Mouse (Mus musculus) monocyte, adult 59 days (primary cell): ENCODE data around the gene Wiz. TPM values are rescaled to one million over a fixed set of nuclear protein-coding genes. Genes with fewer than 3 reads are reported as not detected.

Experiments used
- total RNA-seq, 2 experiments: library from RNA; stranded (reverse); gene quantifications; one replicate each; pipeline ENCODE4 v1.2.4; 2023

Wiz gene
- total RNA-seq, result 10 to 100 TPM; 30.7 to 31.2 TPM

GRCm38 (mm10) chr17:32389101-32389659 lies at the start of gene Wiz:
Gene Wiz, minus strand, starts transcription at chr17:32389439.

DNA sequence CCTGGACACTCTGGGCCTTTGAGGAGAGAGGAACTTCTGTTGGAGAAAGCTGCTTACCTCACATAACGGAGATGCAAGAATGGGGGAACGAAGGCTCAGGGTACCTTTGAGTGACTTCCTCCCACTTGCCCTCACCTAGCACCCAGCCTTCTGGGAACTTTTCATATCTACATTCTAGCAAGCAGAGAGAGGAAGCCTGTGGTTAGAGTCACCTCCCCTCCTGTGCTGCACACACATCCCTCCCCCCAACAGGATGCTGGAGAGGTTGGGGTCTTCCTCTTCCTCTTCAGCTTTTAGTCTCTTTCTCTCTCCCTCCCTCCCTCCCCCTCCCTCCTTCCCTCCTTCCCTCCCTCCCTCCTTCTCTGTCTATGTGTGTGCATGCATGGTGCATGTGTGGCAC lies 34.8 kb upstream of the Wiz start, which contains the start of gene Pglyrp2:
TSS of gene Pglyrp2 (minus strand) at position 134 of the 400 bp plus-strand sequence.

DNA sequence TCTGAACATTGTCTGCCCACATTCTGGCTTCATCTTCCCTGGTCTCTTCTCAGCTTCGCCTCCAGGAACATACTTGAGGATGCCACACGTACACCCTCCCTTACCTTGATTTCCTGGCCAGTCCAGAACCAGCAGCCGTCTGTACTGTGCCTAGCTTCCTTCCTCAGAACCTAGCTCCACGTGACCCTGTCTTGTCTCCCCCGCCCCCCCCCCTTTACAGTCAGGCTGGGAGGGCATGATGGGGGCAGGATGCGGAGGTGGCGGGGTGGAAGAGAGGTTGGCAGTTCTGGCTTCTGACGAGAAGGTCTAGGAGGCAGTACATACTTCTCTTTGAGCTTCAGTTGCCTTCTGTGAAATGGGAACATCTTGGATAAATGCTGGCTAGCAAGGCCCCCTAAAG lies 14.2 kb upstream of the Wiz start, which contains the start of gene Rasal3:
TSS of gene Rasal3 (minus strand) at position 167 of the 400 bp plus-strand sequence.

DNA sequence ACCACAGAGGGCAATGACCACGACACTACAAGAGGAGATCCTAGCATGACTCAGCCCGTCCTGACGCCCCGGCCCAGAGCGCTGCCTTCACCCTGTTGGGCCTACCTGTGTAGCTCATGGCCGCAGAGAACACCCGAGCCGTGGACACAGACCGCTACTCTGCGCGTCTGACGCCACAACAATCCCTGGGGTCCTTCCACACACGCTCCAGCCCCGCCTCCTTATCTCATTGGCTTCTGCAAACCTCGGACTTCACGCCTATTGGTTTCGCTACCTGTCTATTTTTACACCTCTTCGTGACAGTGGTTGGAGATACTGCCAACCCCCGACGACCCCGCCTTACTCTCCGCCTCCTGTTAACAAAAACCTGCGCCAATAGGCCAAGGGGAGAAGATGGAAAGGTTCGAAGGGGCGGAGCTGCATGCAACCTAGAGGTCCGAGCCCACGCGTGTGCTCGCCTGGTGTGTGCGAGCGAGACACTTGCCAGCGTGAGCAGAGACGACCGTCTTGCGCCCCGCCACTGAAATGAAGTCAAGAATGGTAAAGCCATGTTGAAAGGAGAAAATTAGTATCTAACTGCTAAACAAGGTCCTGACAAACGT lies 38.8 kb downstream of the Wiz start, which contains the start of gene Akap8l:
TSS of gene Akap8l (minus strand) at position 226 of the 602 bp plus-strand sequence.

GRCm38 (mm10) chr17:32320597-32321389 lies 68.4 kb downstream of the Wiz start, which contains the start of gene Akap8:
Gene Akap8, minus strand, starts transcription at chr17:32321238.

Other genes with a start within 250 kb of the Wiz start
- gene Notch3, start 222.6 kb downstream of the Wiz start, total RNA-seq, result under 1 TPM; 0.10 to 0.30 TPM
- gene Ephx3, start 199.9 kb downstream of the Wiz start, total RNA-seq, result 1 to 10 TPM; 1.1 to 1.3 TPM
- 100 to 1,000 TPM; 257 to 280 TPM for gene Brd4, start 104.7 kb downstream of the Wiz start, total RNA-seq
- gene Akap8, start 68.2 kb downstream of the Wiz start, total RNA-seq, result 100 to 1,000 TPM; 134 to 141 TPM
- gene Akap8l, start 38.8 kb downstream of the Wiz start, total RNA-seq, result 10 to 100 TPM; 81.7 to 94.4 TPM
- 10 to 100 TPM; 33.3 to 40.7 TPM for gene Rasal3, start 14.1 kb upstream of the Wiz start, total RNA-seq
- gene Pglyrp2, start 34.7 kb upstream of the Wiz start, total RNA-seq, result under 1 TPM; 0.36 to 0.45 TPM
- gene Cyp4f39, start 63.3 kb upstream of the Wiz start, total RNA-seq, result not detected
- gene Cyp4f17, start 116.6 kb upstream of the Wiz start, total RNA-seq, result under 1 TPM; 0.37 to 0.76 TPM
- gene Cyp4f16, start 147.1 kb upstream of the Wiz start, total RNA-seq, result 100 to 1,000 TPM; 134 to 138 TPM
- gene Cyp4f37, start 231.9 kb upstream of the Wiz start, total RNA-seq, result 10 to 100 TPM; 12.3 to 15.2 TPM